Mouse (Mus musculus): ENCODE measurements at regions not wholly inside any gene's neighbourhood (a gene's known extent, or its start where the extent isn't known, plus 50 kb on each side); places are given as distances from the start of the nearest gene placed in this dataset.
"Not testable (repeated sequence)": the region's sequence is repeated elsewhere in the genome, so short reads cannot be mapped to it uniquely, and the experiment has no call there.

DNA sequence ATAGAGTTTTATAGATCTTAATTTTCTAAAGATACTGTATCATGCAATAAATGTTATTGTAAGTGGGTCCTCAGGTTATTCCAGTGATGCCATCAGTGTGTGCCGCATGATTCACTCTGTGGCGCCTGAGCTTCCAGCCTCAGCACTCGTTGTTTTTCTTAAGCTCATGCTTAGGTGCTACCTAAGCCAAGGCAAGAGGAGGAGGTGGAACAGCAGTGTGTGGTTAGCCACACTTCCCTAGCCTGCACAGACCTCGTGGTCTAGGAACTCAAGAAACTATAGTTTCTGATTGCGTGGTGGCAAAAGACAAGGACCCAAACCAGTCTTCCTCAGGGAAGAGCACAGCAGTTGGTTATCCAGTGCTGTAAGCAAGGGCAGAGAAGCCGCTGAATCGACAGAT, 779.7 kb downstream of the Dad1 start:
- not testable (repeated sequence) for DNase-seq (ENCODE audit: low read depth, low spot score)

DNA sequence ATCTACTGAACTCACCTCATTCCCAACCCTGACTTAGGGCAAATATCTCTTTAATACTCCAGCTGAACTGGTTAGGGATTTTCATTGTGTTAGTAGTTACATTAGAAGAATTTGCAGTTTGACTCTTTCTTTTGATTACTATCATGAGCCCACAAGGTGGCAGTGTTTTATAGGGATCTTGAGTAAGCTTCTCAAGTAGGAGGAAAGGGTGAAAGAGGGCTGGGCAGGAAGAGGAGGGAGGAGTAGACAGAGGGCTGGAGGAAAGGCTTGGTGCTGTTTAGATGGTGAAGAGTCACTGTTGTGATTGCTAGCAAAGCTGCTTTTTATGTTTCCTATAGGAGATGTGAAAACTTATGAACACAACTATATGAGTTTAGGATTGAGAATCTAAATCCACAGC, 793.1 kb downstream of the Dad1 start:
- DNase-seq (ENCODE audit: low read depth, low spot score) = not testable (repeated sequence)

DNA sequence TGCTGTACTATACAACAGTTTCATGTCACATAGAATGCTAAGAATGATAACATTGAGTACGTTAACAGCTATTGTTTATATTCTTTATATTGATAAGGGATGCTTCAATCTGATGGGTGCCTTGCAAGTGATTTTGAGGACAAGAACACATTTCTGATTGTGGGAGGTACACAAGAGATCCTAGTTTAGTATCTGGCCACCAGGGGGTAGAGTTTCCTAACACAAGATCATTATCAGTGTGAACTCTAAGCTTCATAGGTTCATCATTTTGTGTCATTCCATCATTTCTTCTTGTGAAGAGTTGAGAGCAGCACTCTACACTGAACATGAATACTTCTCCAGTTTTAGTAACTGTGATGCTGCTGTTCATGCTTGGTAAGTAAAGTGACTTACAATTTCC, 799.9 kb downstream of the Dad1 start:
- no peak for DNase-seq (ENCODE audit: low read depth, low spot score)

DNA sequence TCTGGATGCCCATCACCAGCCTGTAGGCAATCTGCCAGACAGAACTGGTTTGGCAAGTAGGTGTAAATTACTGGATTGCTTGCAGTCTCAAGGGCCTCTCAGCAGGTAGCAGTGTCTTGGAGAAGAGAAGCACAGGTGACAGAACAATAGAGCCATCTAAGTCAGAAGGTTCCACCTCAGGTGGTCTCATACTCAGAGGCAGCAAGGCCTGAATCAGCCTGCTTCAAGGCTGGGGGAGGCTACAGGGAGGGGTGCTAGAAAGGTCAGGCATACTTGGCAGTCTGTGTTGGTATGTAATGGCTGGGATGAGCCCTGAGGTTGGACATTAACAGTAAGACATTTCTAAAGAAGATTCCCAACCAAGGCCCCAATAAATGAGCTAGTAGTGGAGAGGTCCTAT, 814.3 kb downstream of the Dad1 start:
- DNase-seq (ENCODE audit: low read depth, low spot score) = not testable (repeated sequence)

DNA sequence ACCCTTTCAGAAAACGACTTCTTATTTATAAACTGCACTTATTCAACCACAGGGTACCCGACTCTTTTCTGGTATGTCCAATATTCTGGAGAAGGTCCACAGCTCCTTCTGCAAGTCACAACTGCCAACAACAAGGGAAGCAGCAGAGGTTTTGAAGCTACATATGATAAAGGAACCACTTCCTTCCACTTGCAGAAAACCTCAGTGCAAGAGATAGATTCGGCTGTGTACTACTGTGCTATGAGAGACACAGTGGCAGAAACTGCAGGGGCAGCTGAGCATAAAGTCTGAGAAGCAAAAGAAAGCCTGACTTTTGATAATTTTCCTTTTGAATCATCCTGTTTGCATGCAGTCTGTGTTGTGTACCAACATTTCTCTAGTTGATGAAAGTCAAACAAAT, 823.8 kb downstream of the Dad1 start:
- DNase-seq (ENCODE audit: low read depth, low spot score) = not testable (repeated sequence)

DNA sequence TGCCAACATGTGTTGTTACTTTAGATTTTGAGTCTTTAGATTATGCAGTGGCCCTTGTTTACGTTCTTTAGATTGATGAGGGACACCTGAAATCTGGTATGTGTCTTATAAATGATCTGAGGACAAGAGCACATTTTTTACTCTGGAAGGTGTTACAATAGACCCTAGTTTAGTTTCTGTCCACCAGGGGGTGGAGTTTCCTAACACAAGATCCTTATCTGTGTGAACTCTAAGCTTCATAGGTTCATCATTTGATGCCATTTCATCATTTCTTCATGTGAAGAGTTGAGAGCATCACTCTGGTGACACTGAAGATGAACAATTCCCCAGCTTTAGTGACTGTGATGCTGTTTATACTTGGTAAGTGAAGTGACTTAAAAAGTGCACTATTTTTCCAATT, 825.5 kb downstream of the Dad1 start:
- not testable (repeated sequence) for DNase-seq (ENCODE audit: low read depth, low spot score)

DNA sequence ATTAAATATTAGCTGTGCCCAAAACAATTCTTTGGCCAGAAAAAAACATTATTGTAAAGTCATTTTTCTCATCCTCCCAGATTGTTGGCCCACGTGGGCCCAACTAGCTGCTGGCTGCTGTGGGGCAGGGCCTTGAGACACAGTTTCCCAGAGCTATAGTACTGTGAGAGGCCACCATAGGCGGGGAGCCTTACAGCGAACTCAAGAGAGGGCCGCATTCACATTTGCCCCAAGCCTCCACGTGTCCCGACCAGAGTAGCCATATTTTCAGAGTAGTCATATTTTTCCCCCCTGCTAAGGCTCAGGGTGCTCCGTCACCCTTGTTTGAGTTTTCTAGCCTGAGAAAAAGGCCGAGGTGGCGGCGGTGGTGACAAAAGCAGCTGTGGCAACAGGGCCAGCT, 826.3 kb downstream of the Dad1 start:
- DNase-seq (ENCODE audit: low read depth, low spot score) = not testable (repeated sequence)

DNA sequence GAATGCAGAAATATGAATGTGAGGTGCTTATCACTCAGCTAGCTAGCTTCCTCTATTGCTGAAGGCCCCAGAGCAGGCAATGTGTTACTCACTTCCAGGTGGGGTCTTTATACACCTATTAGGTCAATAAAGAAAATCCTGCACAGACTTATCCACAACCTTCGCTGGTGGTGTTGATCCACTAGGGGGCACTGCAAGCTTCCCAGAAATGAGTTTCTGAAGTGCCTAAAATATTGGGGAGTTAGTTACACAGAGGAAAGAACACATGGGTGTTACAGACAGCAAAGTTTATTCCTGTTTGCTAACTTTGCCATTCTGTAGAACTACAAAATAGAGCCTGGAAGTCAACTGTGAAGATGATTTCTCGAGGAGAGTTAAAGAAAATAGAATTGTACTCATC, 836.9 kb downstream of the Dad1 start:
- not testable (repeated sequence) for DNase-seq (ENCODE audit: low read depth, low spot score)

DNA sequence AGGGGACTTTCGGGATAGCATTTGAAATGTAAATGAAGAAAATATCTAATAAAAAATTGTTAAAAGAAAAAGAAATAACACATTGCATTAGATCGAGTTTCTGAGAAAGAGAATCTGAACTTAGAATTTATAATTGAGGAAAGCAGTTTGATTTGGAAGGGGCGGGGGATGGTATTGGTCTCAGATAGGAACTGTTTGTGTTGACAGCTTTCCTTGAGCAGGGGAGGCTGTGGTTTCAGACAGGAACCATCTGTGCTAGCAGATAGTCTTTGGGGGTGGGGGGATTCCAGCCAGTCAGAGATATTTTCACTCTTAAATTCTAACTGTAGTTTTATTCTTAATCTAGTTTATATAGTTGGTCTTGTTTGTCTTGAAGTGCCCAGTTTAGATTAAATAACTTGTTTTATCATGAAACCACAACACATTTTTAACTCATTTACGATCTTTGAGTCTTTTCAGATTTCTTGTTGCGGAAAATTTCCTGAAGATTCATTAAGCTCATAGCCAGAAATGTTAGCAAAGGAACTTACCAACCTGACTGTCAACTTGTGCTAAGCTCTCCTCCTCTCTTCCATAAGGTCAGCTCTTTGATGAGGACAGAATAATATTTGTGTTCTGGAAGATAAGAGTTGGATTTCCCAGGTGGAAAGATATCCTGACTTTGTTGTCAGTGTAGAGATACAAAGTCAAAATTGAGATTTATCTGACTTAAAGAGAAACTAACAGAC, 846.2 kb downstream of the Dad1 start:
- not testable (repeated sequence) for DNase-seq (ENCODE audit: low read depth, low spot score)

DNA sequence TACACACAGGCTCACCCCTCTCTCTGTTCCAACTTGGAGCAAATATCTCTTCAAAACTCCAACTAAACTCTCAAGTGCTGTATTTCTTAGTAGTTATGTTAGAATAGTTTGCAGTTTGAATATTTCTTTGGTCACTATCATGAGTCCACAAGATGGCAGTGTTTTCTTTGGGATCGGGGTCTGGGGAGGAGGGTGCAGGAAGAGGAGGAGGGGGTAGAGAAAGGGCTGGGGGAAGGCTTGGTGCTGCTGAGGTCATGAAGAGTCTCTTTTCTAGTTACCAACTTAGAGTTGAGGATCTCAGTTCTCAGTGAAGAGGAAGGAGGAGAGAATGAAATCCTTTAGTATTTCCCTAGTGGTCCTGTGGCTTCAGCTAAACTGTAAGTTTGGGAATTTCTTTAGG, 863.6 kb downstream of the Dad1 start:
- DNase-seq (ENCODE audit: low read depth, low spot score) = not testable (repeated sequence)

DNA sequence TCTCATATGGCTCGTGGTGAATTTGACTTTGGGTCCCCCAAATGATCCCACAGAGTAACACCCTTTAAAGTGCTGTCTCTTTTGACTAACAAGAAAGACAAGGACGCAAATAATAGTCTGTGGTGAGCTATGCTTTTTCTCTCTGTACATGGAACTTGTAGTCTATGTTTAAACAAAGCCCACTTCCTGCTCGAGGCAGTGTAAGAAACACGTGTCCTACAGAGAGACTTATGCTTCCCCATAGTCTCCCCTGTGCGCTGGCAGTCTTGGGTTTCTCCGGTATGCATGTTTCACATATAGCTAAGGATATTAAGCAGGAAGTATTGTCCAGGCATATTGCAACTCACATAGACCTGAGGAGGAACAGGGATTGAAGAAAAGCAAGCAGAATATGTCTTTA, 879.0 kb upstream of the Olfr1507 start:
- not testable (repeated sequence) for DNase-seq (ENCODE audit: low read depth, low spot score)

DNA sequence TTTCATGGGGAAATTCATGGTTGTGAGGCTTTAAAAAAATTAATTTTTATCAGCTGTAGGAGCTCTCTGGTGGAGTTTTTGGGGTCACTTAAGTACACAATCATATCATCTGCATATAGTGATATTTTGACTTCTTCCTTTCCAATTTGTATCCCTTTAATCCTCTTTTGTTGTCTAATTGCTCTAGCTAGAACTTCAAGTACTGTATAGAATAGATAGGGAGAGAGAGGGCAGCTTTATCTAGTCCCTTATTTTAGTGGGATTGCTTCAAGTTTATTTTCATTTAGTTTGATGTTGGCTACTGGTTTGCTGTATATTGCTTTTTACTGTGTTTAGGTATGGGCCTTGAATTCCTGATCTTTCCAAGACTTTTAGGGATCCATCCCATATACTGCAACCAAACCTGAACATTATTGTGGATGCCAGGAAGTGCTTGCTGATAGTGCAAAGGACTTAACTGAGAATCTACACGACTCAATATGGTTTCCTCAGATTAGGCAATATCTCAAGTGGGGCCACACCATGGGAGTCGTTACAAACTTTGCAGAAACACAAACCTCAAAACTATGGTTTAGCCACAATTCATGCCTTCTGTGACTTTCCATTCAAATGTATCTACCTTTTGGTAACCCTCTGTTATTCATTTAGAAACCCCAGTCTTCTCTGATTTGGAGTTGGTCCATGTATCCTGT, 878.4 kb upstream of the Olfr1507 start:
- not testable (repeated sequence) for DNase-seq (ENCODE audit: low read depth, low spot score)

DNA sequence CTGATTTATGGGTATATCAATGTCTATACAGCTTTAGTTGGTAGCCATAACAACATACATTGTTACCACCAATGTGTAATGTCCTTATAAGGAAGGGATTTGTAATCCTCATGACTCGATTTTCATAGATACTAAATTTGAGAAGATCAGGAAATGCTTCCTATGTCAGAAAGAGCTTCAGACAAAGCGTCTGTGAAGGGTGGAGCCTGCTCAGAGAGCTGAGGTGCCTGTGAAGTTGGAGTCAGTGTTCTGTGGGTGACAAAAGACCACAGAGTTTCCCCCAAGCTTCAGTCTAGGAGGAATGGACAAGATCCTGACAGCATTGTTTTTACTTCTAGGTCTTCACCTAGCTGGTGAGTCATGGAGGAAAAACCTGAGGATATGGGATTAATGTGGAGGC, 874.2 kb upstream of the Olfr1507 start:
- DNase-seq (ENCODE audit: low read depth, low spot score) = no peak

DNA sequence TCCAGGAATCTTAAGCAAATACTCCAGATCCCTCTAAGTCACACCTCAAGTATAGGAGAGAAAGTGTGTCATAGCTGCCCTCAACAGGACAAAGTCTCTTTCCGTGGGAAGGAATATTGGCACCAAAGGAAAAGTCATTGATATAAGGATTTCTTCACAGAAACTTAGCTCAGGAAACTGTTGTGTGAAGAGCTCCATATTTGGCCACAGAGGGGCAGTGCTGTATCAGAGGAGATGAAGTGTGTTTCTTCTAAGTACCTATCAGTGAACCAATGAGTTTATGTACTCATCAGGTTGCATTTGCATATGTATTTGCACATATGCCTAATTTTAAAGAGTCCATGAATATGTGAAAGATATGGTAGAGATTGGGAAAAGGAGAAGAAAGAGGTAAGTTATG, 871.9 kb upstream of the Olfr1507 start:
- not testable (repeated sequence) for DNase-seq (ENCODE audit: low read depth, low spot score)

DNA sequence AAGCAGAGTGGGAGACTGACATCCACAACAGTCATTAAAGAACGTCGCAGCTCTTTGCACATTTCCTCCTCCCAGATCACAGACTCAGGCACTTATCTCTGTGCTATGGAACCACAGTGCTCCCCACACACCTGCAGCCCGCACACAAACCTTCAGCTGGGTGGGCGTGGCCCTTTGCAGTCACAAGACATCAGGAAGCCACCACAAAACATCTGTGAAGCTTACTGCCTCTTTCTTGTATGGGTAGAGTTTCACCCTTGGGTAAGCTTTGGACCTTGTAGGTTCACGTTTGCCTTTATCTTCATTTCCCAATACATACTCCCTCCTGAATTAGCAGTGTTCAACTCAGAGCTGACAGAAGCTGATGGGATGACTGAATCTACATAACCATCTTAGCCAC, 868.4 kb upstream of the Olfr1507 start:
- not testable (repeated sequence) for DNase-seq (ENCODE audit: low read depth, low spot score)

DNA sequence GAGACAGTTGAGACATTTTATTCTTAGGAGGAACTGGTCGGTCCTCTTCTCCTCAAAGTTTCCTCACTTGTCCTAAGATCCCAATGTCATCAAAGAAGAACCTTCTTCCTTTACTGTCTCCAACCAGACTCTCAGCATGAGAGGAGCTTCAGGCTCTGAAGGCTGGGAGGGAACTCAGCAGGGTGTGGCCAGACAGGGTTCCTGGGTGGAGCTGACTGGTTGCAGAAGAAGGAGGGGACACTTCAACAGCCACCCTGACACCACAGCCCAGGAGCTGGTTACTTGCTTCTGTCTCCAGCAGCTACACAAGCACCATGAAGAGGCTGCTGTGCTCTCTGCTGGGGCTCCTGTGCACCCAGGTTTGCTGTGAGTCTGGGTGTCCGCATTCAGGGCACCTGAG, 866.5 kb upstream of the Olfr1507 start:
- not testable (repeated sequence) for DNase-seq (ENCODE audit: low read depth, low spot score)

DNA sequence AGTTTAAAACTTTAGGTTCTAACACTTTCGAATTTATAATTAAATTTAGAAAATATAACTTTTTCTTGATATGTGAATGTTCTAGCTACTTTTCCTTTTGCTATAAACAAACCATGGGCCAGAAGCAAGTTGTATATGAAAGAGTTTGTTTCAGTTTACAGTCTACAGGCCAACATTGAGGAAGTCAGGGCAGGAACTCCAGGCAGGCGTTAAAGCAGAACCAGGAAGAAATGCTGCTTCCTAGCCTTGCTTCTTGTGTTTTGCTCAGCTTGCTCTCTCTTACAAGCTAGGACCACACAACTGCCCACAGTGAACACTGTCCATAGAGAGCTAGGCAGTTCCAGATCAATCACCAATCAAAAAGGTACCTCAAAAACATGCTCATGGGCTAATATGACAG, 861.9 kb upstream of the Olfr1507 start:
- not testable (repeated sequence) for DNase-seq (ENCODE audit: low read depth, low spot score)

DNA sequence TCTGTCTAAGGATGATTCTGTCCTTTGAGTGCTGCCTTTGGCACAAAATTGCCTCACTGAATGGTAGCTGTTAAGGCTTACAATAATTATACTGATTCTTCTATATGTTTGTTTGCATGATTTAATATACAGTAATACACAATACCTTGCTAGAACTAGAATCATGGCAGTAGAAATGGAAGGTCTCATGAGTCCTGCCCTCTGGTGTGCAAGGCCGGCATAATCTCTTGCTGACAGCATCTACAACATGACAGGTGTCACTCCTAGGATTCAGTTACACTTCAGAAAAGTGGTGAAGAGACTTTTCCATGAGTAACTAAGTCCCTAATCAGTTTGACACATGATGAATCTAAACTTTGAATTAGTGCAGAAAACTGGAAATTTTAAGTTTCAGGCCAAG, 861.2 kb upstream of the Olfr1507 start:
- not testable (repeated sequence) for DNase-seq (ENCODE audit: low read depth, low spot score)

DNA sequence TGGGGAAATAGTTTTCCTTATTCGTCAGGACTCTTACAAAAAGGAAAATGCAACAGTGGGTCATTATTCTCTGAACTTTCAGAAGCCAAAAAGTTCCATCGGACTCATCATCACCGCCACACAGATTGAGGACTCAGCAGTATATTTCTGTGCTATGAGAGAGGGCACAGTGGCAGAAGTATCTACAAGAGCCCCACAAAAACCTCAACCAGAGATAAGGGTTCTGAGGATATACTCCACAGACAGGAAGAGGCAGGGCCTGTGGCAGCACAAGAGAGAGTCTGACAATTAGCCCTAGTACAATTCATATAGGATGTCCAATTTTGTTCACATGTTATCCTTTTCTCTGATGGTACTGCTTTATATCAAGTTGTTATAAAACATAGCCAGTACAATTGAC, 855.9 kb upstream of the Olfr1507 start:
- DNase-seq (ENCODE audit: low read depth, low spot score) = not testable (repeated sequence)

DNA sequence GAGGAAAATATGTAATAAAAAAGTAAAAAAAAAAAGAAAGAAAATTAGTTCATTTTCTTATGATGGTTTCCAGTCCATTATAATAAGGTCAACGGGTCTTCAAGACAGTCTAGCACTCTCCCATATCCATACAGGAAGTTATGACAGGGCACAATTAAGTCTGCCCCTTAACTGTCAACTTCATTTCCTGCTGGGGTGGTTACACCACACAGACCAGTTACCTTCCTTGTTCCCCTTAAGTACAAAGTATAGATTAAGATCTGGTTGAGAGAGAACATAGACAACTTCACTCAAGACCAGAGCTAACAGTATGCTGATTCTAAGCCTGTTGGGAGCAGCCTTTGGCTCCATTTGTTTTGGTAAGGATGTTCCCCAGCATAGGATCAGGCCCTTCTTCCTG, 855.2 kb upstream of the Olfr1507 start:
- DNase-seq (ENCODE audit: low read depth, low spot score) = not testable (repeated sequence)

DNA sequence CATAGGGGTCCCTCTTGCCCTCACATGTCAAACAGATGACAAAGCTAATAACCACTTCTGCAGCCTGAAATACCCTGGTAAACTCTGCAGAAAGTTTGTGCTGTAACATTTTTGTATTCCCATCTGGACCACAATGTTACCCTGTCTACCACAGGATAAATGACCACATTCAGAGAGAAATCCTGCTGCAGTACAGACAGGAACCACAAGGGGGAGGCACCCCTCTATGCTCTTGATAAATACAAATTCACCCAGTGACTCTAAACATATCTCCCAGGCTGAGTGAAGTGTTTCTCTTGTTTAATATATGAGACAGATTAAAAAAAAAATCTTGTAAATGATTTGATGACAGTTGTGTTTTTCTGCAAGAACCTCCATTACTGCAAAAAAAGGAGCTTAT, 853.6 kb upstream of the Olfr1507 start:
- not testable (repeated sequence) for DNase-seq (ENCODE audit: low read depth, low spot score)

DNA sequence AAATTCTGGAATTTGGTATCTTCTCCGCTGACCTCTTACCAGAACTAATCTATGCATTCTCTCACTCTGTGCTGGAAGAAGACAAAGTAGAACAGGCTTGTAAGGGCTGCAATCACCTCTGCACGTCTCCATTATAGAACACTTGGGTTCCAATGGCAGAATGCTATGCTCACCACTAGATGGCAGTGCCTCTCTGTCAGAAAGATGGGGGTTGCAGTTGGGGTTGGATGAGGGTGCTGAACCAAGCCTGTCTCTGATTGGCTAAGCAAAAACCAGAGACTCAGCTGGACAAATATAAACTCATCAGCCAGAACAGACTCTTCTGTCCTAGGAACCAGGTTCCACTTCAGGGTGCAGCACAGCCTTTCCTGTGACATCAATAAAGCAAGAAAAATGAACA, 850.0 kb upstream of the Olfr1507 start:
- peak; percentile 40 for DNase-seq (ENCODE audit: low read depth, low spot score)

DNA sequence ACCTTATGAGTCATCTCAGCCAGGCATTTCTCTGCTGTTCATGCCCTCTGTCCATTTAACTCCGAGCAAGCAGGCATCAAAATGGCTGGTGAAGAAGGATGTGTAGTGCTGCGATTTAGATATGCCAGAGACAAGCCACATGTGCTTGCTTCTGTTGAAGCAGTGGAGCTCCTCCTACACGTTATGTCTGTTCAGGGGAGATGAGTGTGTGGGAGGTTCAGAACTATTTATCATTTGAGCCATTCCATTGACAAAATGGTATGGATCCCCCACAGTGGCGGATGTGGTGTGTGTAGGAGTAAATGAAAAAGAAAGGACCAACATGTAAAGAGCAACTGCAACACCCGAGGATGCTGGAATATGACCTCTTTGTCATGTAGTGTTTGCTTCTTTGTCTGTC, 848.3 kb upstream of the Olfr1507 start:
- DNase-seq (ENCODE audit: low read depth, low spot score) = not testable (repeated sequence)
